Mouse (Mus musculus): ENCODE results near the gene Zdhhc14.

- TF ChIP-seq ZMIZ1 (IDR thresholded peaks at IDR 0.05; ENCODE audit: low read depth, low read length) (no peak), CHD1 (IDR thresholded peaks at IDR 0.05; ENCODE audit: low read depth, low read length) (no peak), E2F4 (IDR thresholded peaks at IDR 0.05; ENCODE audit: insufficient replicate concordance, low read depth, low read length) (no peak), NRF1 (IDR thresholded peaks at IDR 0.05; ENCODE audit: low read depth, low read length) (no peak), TBP (conservative IDR thresholded peaks at IDR 0.05; ENCODE audit: low read depth, low read length) (no peak), CTCF (conservative IDR thresholded peaks at IDR 0.05 in 1 of 2, IDR thresholded peaks at IDR 0.05 in 1 of 2; ENCODE audit: low read depth in 2 of 2, low read length in 2 of 2) (no peak), POLR2A (IDR thresholded peaks at IDR 0.05; ENCODE audit: low read depth, low read length) (no peak), SIN3A (IDR thresholded peaks at IDR 0.05; ENCODE audit: low read length) (no peak), EP300 (IDR thresholded peaks at IDR 0.05; ENCODE audit: low read length) (no peak), MAFK (IDR thresholded peaks at IDR 0.05; ENCODE audit: insufficient replicate concordance, low read length) (no peak), HCFC1 (IDR thresholded peaks at IDR 0.05; ENCODE audit: low read depth, low read length) (no peak), ZNF384 (IDR thresholded peaks at IDR 0.05; ENCODE audit: low read depth, low read length) (no peak)
These were observed 48.6 kb upstream of the Zdhhc14 start for GRCm38 (mm10) chr17:5443751-5444150.

Data from CH12.LX (cell line).